Mouse (Mus musculus) erythroblast, embryonic 14.5 days (primary cell): Measurements from ENCODE around the gene Cox18.

Experiments
- GATA1 ChIP-seq: IDR thresholded peaks from 2 replicates; pipeline ENCODE4 v1.6.1; 2012; ENCODE audit warnings: low read length, inconsistent platforms, mixed read lengths
- TAL1 ChIP-seq: IDR thresholded peaks from 3 replicates; pipeline ENCODE4 v1.6.1; 2012; ENCODE audit warnings: low read length, inconsistent platforms, mixed read lengths

- TF ChIP-seq GATA1 (no peak), TAL1 (no peak)
These were observed 29.0 kb downstream of the Cox18 start for GRCm38 (mm10) chr5:90194831-90195230.
